Mouse (Mus musculus) cerebellum, adult 2 months (tissue): ENCODE measurements around the gene Cyp11a1.

Source experiments
- CTCF ChIP-seq: fragments of 200-500 bp; IDR thresholded peaks from 2 replicates; pipeline ENCODE4 v1.5.1; 2011; ENCODE audit warnings: low read depth, mild to moderate bottlenecking, control low read depth, low read length, moderate library complexity, borderline replicate concordance; ENCODE audit not compliant: insufficient read depth
- POLR2A ChIP-seq: fragments of 200-500 bp; IDR thresholded peaks from 2 replicates; pipeline ENCODE4 v1.6.1; 2011; ENCODE audit warnings: low read length, control low read depth, borderline replicate concordance; ENCODE audit not compliant: insufficient read depth

GRCm38 (mm10) chr9:58031895-58032294 lies 25.7 kb downstream of the Cyp11a1 start:
- no peak for TF ChIP-seq POLR2A
- TF ChIP-seq CTCF = no peak
